Mouse (Mus musculus) kidney, postnatal 4 days (tissue): ENCODE data around the gene Dcpp1.
A peak's percentile ranks its signal among the peaks of the same experiment; 100 is the strongest.
"Not testable (repeated sequence)": the region's sequence is repeated elsewhere in the genome, so short reads cannot be mapped to it uniquely, and the experiment has no call there.

Source experiments
- DNase-seq, 2 experiments: peaks; one replicate each; pipeline ENCODE4 v3.0.0; 2021; ENCODE audit warnings: mixed read lengths in 2 of 2

Gene Dcpp1

GRCm38 (mm10) chr17:23880576-23880975, at the start of gene Dcpp1, which contains the start of gene Dcpp2:
Gene Dcpp1, plus strand, starts transcription at chr17:23880876.
Gene Dcpp2, plus strand, starts transcription at chr17:23880880.
- not testable (repeated sequence) for DNase-seq

- DNase-seq: no peak
These were observed 49.5 kb upstream of the Dcpp1 start for GRCm38 (mm10) chr17:23831201-23831600.

- DNase-seq: no peak
These were observed 44.6 kb upstream of the Dcpp1 start, which contains the start of gene Prss33 for GRCm38 (mm10) chr17:23836006-23836575. Gene Prss33, minus strand, starts transcription at chr17:23836056.

- DNase-seq: peak; percentile 79 to 81
These were observed 39.5 kb upstream of the Dcpp1 start for GRCm38 (mm10) chr17:23841145-23841544.

- peak in 1 of 2 experiments; percentile 47 for DNase-seq
These were observed 37.4 kb upstream of the Dcpp1 start for GRCm38 (mm10) chr17:23843141-23843811.

GRCm38 (mm10) chr17:23843812-23844273, 36.8 kb upstream of the Dcpp1 start, which contains the start of the genes Prss32 and Prss41:
Gene Prss32, plus strand, starts transcription at chr17:23843855.
Gene Prss41, minus strand, starts transcription at chr17:23844172.
- peak; percentile 75 to 80 for DNase-seq

GRCm38 (mm10) chr17:23850028-23850427, 30.6 kb upstream of the Dcpp1 start:
- DNase-seq: no peak

GRCm38 (mm10) chr17:23850853-23851749, 29.6 kb upstream of the Dcpp1 start:
- DNase-seq: peak; percentile 86 to 87

- peak; percentile 83 to 85 for DNase-seq
These were observed 27.4 kb upstream of the Dcpp1 start for GRCm38 (mm10) chr17:23853292-23853691.

GRCm38 (mm10) chr17:23854229-23854765, 26.4 kb upstream of the Dcpp1 start:
- no peak for DNase-seq

GRCm38 (mm10) chr17:23857193-23857592, 23.5 kb upstream of the Dcpp1 start:
- DNase-seq: peak in 1 of 2 experiments; percentile 32

GRCm38 (mm10) chr17:23857913-23858312, 22.8 kb upstream of the Dcpp1 start:
- DNase-seq: no peak

GRCm38 (mm10) chr17:23862926-23863325, 17.8 kb upstream of the Dcpp1 start:
- peak in 1 of 2 experiments; percentile 16 for DNase-seq

- DNase-seq: no peak
These were observed 12.9 kb upstream of the Dcpp1 start, which contains the start of gene Prss21 for GRCm38 (mm10) chr17:23867756-23868155. Gene Prss21, plus strand, starts transcription at chr17:23868056.

- DNase-seq: no peak
These were observed 12.2 kb upstream of the Dcpp1 start for GRCm38 (mm10) chr17:23868513-23868912.

GRCm38 (mm10) chr17:23873884-23874856, 6.5 kb upstream of the Dcpp1 start:
- DNase-seq: peak; percentile 81 to 86

- no peak for DNase-seq
These were observed 3.9 kb upstream of the Dcpp1 start for GRCm38 (mm10) chr17:23876741-23877140.

GRCm38 (mm10) chr17:23877166-23877565, 3.5 kb upstream of the Dcpp1 start:
- DNase-seq: no peak

- not testable (repeated sequence) for DNase-seq
These were observed 36.5 kb downstream of the Dcpp1 start, which contains the start of gene Dcpp3 for GRCm38 (mm10) chr17:23917158-23917557. Gene Dcpp3, plus strand, starts transcription at chr17:23917458.

- DNase-seq: peak; percentile 90 to 95
These were observed 43.9 kb downstream of the Dcpp1 start for GRCm38 (mm10) chr17:23924531-23925007.

GRCm38 (mm10) chr17:23925090-23925493, 44.4 kb downstream of the Dcpp1 start:
- DNase-seq: peak; percentile 79 to 85
